Mouse (Mus musculus) neural tube, embryonic 11.5 days (tissue): Measurements from ENCODE around the gene Atp7b. TPM values are rescaled to one million over a fixed set of nuclear protein-coding genes. Genes with fewer than 3 reads are reported as not detected.

ENCODE experiments used
- ATAC-seq: fragments of 200-750 bp; cut with Nextera tagmentation; 2 replicates; pipeline ENCODE4 v1.8.0; 2017; ENCODE audit warnings: moderate number of reproducible peaks, mild to moderate bottlenecking, moderate TSS enrichment, moderate library complexity; ENCODE audit not compliant: insufficient read depth, low FRiP score, low TSS enrichment
- DNase-seq: peaks from one replicate; pipeline ENCODE4 v3.0.0-alpha.2; 2015; ENCODE audit warnings: low spot score
- H3K27ac ChIP-seq: fragments of 300-500 bp; sonication (generic); 2 replicates; pipeline ENCODE4 v1.5.1; 2014; ENCODE audit warnings: low read depth, mild to moderate bottlenecking, low read length
- H3K27me3 ChIP-seq: fragments of 300-500 bp; sonication (generic); 2 replicates; pipeline ENCODE4 v1.6.1; 2014; ENCODE audit warnings: mild to moderate bottlenecking, low read length, mixed read lengths; ENCODE audit not compliant: control insufficient read depth, insufficient read depth
- H3K36me3 ChIP-seq: fragments of 300-500 bp; sonication (generic); 2 replicates; pipeline ENCODE4 v1.6.1; 2014; ENCODE audit warnings: mild to moderate bottlenecking, low read length, moderate library complexity, mixed read lengths; ENCODE audit not compliant: control insufficient read depth, insufficient read depth
- H3K4me1 ChIP-seq: fragments of 300-500 bp; sonication (generic); 2 replicates; pipeline ENCODE4 v1.6.1; 2014; ENCODE audit warnings: low read length, mixed read lengths; ENCODE audit not compliant: control insufficient read depth, insufficient read depth
- H3K4me2 ChIP-seq: fragments of 300-500 bp; sonication (generic); 2 replicates; pipeline ENCODE4 v1.6.1; 2014; ENCODE audit warnings: low read depth, mild to moderate bottlenecking, moderate library complexity
- H3K4me3 ChIP-seq: fragments of 300-500 bp; sonication (generic); 2 replicates; pipeline ENCODE4 v1.5.1; 2014; ENCODE audit warnings: low read depth, low read length
- H3K9ac ChIP-seq: fragments of 300-500 bp; sonication (generic); 2 replicates; pipeline ENCODE4 v1.6.1; 2014; ENCODE audit warnings: mild to moderate bottlenecking, low read length
- H3K9me3 ChIP-seq: fragments of 300-500 bp; sonication (generic); 2 replicates; pipeline ENCODE4 v1.6.1; 2016; ENCODE audit warnings: low read length; ENCODE audit not compliant: control insufficient read depth
- WGBS: fragments of 180-500 bp; shearing (Covaris S2); extraction: QIAGEN DNeasy Blood & Tissue Kit; methylation state at CpG from one replicate; pipeline ENCODE4 v1.1.7; 2014; 5-methylcytosine and 5-hydroxymethylcytosine counted together
- polyA plus RNA-seq: library from polyadenylated mRNA; unstranded; fragments of >200 nt; fragmentation: Nextera tagmentation; extraction: Ambion mirVana; gene quantifications from 2 replicates; pipeline ENCODE4 v1.2.1, GENCODE M21; 2014

The Atp7b gene
- polyA plus RNA-seq, 1 experiment from 2014 or later, result 1.5 TPM

- Histone ChIP-seq H3K9ac (no peak overlapping the region), H3K4me2 (no peak overlapping the region), H3K4me3 (no peak overlapping the region), H3K27me3 (no peaks in the 10 kb centered on the region), H3K27ac (no peak overlapping the region), H3K4me1 (no peaks in the 10 kb centered on the region), H3K9me3 (no peaks in the 10 kb centered on the region), H3K36me3 (no peaks in the 10 kb centered on the region)
- no peak for ATAC-seq
- no peak for DNase-seq
- whole genome bisulfite sequencing, result 79% methylated on average over 9 of the region's 9 CpGs
Observed at GRCm38 (mm10) chr8:22058368-22058767, 1.7 kb downstream of the Atp7b start.

GRCm38 (mm10) chr8:22056850-22057249 is 3.3 kb downstream of the Atp7b start:
- 80% methylated on average over 3 of the region's 3 CpGs for WGBS
- H3K9ac ChIP-seq, result no peak overlapping the region
- H3K4me1 ChIP-seq, result no peaks in the 10 kb centered on the region
- no peaks in the 10 kb centered on the region for H3K27me3 ChIP-seq
- H3K4me2 ChIP-seq, result no peak overlapping the region
- H3K9me3 ChIP-seq, result no peaks in the 10 kb centered on the region
- no peak overlapping the region for H3K27ac ChIP-seq
- ATAC-seq (no peak), DNase-seq (no peak)
- no peaks in the 10 kb centered on the region for H3K36me3 ChIP-seq
- H3K4me3 ChIP-seq, result no peak overlapping the region

GRCm38 (mm10) chr8:22055492-22055877 is 4.6 kb downstream of the Atp7b start:
- no peaks in the 10 kb centered on the region for H3K27me3 ChIP-seq
- 98% methylated on average over 2 of the region's 2 CpGs for WGBS

GRCm38 (mm10) chr8:22054674-22055491 is 5.2 kb downstream of the Atp7b start:
- no peak overlapping the region for H3K4me3 ChIP-seq
- no peaks in the 10 kb centered on the region for H3K4me1 ChIP-seq
- H3K36me3 ChIP-seq, result no peaks in the 10 kb centered on the region
- H3K9ac ChIP-seq, result no peak overlapping the region
- H3K4me2 ChIP-seq, result no peak overlapping the region
- no peaks in the 10 kb centered on the region for H3K9me3 ChIP-seq
- H3K27me3 ChIP-seq, result no peaks in the 10 kb centered on the region
- DNase-seq (no peak), ATAC-seq (no peak)
- H3K27ac ChIP-seq, result no peak overlapping the region
- WGBS, result 88% methylated on average over 12 of the region's 12 CpGs

More at GRCm38 (mm10) chr8:22055492-22055877, 4.6 kb downstream of the Atp7b start:
- Histone ChIP-seq H3K9me3 (no peaks in the 10 kb centered on the region), H3K27ac (no peak overlapping the region), H3K4me3 (no peak overlapping the region), H3K9ac (no peak overlapping the region), H3K36me3 (no peaks in the 10 kb centered on the region), H3K4me1 (no peaks in the 10 kb centered on the region), H3K4me2 (no peak overlapping the region)
- no peak for ATAC-seq
- DNase-seq, result no peak

- no peak overlapping the region for H3K27ac ChIP-seq
- H3K9ac ChIP-seq, result no peak overlapping the region
- H3K4me1 ChIP-seq, result no peaks in the 10 kb centered on the region
- no peaks in the 10 kb centered on the region for H3K9me3 ChIP-seq
- peak; percentile 53 for DNase-seq
- peak; percentile 41; the same call in 1 of the 2 replicates for ATAC-seq
- H3K27me3 ChIP-seq, result no peaks in the 10 kb centered on the region
- no peaks in the 10 kb centered on the region for H3K36me3 ChIP-seq
- H3K4me2 ChIP-seq, result no peak overlapping the region
- WGBS, result 55% methylated on average over 2 of the region's 2 CpGs
- H3K4me3 ChIP-seq, result no peak overlapping the region
Observed at GRCm38 (mm10) chr8:22047699-22048464, 12.2 kb downstream of the Atp7b start.

GRCm38 (mm10) chr8:22043706-22044105 is 16.4 kb downstream of the Atp7b start:
- no peak overlapping the region for H3K4me2 ChIP-seq

GRCm38 (mm10) chr8:22042515-22042914 is 17.6 kb downstream of the Atp7b start:
- Histone ChIP-seq H3K9me3 (no peaks in the 10 kb centered on the region), H3K4me2 (no peak overlapping the region), H3K36me3 (no peaks in the 10 kb centered on the region), H3K27ac (no peak overlapping the region), H3K9ac (no peak overlapping the region), H3K27me3 (no peaks in the 10 kb centered on the region), H3K4me3 (no peak overlapping the region), H3K4me1 (0 out of 2 replicates have a peak, but pooled peaks cover 3% of the 10 kb centered on the region)
- ATAC-seq (no peak), DNase-seq (no peak)
- 91% methylated on average over 3 of the region's 3 CpGs for WGBS

More at GRCm38 (mm10) chr8:22043706-22044105, 16.4 kb downstream of the Atp7b start:
- no peak overlapping the region for H3K9ac ChIP-seq
- 50% methylated on average over 12 of the region's 12 CpGs for WGBS
- no peaks in the 10 kb centered on the region for H3K9me3 ChIP-seq
- DNase-seq, result peak; percentile 57
- ATAC-seq, result no peak
- H3K4me1 ChIP-seq, result 0 out of 2 replicates have a peak, but pooled peaks cover 3% of the 10 kb centered on the region
- no peaks in the 10 kb centered on the region for H3K36me3 ChIP-seq
- H3K27me3 ChIP-seq, result no peaks in the 10 kb centered on the region
- H3K27ac ChIP-seq, result no peak overlapping the region
- no peak overlapping the region for H3K4me3 ChIP-seq

- H3K4me3 ChIP-seq, result no peak overlapping the region
- H3K9me3 ChIP-seq, result no peaks in the 10 kb centered on the region
- 0 out of 2 replicates have a peak, but pooled peaks cover 3% of the 10 kb centered on the region for H3K4me1 ChIP-seq
- WGBS, result 49% methylated on average over 6 of the region's 6 CpGs
- H3K36me3 ChIP-seq, result no peaks in the 10 kb centered on the region
- no peaks in the 10 kb centered on the region for H3K27me3 ChIP-seq
- DNase-seq (no peak), ATAC-seq (no peak)
- H3K4me2 ChIP-seq, result no peak overlapping the region
- no peak overlapping the region for H3K9ac ChIP-seq
- H3K27ac ChIP-seq, result no peak overlapping the region
Observed at GRCm38 (mm10) chr8:22040153-22040509, 20.0 kb downstream of the Atp7b start.
